Mouse (Mus musculus) spleen, adult 2 months (tissue): ENCODE measurements around the gene Ptpn23.

Experiments used
- CTCF ChIP-seq: fragments of 200-500 bp; IDR thresholded peaks from 2 replicates; pipeline ENCODE4 v1.5.1; 2011; ENCODE audit warnings: mild to moderate bottlenecking, inconsistent platforms; ENCODE audit not compliant: insufficient read depth, insufficient read length, insufficient replicate concordance; ENCODE audit errors: extremely low read depth
- POLR2A ChIP-seq: fragments of 200-500 bp; IDR thresholded peaks from 2 replicates; pipeline ENCODE4 v1.6.1; 2011; ENCODE audit warnings: low read depth, low read length, inconsistent platforms

DNA sequence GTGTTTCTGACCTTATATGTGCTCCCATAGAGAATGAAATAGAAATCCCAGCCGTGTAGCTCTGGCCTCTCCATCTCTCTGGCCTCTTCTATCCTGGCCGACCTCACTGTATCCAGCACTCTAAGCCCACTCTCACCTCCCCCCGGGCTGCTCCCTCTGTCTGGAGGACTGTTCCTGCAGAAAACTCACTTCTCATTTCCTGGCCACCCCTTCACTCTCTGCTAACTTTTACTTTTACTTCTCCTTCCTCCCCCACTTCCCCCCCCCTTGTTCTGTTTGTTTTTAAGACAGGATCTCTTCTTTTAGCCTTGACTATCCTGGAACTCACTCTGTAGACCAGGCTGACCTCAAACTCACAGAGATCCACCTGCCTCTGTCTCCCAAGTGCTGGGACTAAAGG is 44.5 kb upstream of the Ptpn23 start:
- TF ChIP-seq CTCF (no peak), POLR2A (no peak)
